Mouse (Mus musculus) layer of hippocampus, postnatal 10 days (tissue): ENCODE data around the gene Tmem265. TPM values are rescaled to one million over a fixed set of nuclear protein-coding genes. Genes with fewer than 3 reads are reported as not detected.

Experiments used
- DNase-seq, 2 experiments: peaks; one replicate each; pipeline ENCODE4 v3.0.0; 2021; ENCODE audit warnings: low spot score in 2 of 2
- total RNA-seq, 2 experiments: library from RNA; stranded (reverse); gene quantifications; 2 replicates each; pipeline ENCODE4 v1.2.3; 2021

Tmem265 gene
- total RNA-seq, 2 experiments from 2014 or later: 0.80 to 2.4 TPM

GRCm38 (mm10) chr7:127588011-127588871 is 27.1 kb downstream of the Tmem265 start, which contains the start of the genes Ccdc189 and Rnf40:
Ccdc189 (minus strand) TSS chr7:127588595.
Rnf40 (plus strand) TSS chr7:127588767.
- DNase-seq: peak; percentile 89 to 91

DNA sequence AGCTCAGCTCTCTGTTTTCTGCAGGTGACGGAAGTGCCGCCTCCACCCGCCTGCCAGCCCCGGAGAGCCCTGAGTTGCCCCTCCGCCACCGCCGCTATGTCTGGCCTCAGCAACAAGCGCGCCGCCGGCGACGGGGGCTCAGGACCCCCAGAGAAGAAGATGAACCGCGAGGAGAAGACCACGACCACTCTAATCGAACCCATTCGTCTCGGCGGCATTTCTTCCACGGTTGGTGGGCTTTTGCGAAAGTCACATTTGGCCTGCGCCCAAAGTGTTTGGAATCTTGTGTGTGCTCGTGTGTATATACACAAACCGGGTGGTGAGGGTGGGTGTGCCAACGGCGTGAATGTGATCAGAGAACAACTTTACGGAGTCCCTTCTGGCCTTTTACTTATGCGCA is 27.7 kb downstream of the Tmem265 start:
- peak in 1 of 2 experiments; percentile 30 for DNase-seq

DNA sequence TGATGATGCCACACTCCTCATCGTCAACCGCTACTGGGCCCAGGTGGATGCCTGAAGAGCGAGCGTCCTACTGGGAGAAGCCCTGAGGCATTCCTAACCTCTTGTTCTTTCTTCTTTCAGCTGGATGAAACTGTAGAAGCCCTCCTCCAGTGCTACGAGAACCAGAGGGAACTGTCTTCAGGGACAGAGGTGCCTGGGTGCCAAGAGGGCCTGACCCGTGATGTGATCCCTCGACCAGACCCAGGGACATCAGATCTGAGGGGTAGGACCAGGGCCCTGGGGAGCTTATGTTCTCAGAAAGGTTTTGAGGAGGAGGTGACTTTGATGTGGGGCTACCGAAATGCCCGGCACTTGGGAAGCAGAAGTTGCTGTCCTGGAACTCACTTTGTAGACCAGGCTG is 28.4 kb downstream of the Tmem265 start:
- DNase-seq: no peak

GRCm38 (mm10) chr7:127591108-127591507 is 29.9 kb downstream of the Tmem265 start:
- DNase-seq: no peak

- no peak for DNase-seq
Measured at GRCm38 (mm10) chr7:127592575-127592974, 31.4 kb downstream of the Tmem265 start.

- no peak for DNase-seq
Measured at GRCm38 (mm10) chr7:127596747-127597146, 35.6 kb downstream of the Tmem265 start.

GRCm38 (mm10) chr7:127600612-127601011 is 39.4 kb downstream of the Tmem265 start:
- DNase-seq: no peak

GRCm38 (mm10) chr7:127601735-127602134 is 40.5 kb downstream of the Tmem265 start:
- no peak for DNase-seq

- no peak for DNase-seq
Measured at GRCm38 (mm10) chr7:127602903-127603302, 41.7 kb downstream of the Tmem265 start.

DNA sequence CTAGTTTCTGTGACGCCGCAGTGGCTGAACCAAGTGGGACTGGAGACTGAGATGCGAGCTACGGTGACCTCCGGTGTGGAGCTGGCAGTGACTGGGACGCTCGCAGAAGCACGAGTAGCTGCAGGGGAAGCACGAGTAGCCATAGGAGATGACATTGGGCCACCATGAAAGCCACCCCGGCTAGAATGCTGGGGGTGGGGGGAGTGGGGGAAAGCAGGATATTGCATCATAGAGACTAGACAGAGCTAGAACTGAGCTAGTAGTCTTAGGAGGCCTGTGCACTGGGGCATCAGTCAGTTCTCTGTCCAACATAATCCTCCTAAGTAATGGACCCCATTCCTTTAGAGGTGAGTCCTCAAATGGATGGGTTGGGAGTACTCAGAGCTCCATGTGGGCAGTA is 43.1 kb downstream of the Tmem265 start:
- DNase-seq: no peak

GRCm38 (mm10) chr7:127607150-127607549 is 46.0 kb downstream of the Tmem265 start:
- DNase-seq: no peak

- DNase-seq: no peak
Measured at GRCm38 (mm10) chr7:127611011-127611410, 49.8 kb downstream of the Tmem265 start.

DNA sequence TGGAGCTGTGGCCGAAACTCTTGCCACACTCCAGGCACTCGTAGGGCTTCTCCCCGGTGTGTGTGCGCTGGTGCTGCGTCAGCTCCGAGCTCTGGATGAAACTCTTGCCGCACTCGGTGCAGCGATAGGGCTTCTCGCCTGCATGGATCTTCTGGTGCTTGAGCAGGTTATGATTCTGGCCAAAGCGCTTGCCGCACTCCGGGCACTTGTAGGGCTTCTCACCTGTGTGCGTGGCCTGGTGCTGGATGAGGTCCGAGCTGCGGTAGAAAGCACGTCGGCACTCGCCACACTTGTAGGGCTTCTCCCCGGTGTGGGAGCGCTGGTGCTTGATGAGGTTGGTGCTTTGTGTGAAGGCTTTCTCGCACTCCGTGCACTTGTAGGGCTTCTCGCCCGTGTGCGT is 50.4 kb downstream of the Tmem265 start:
- no peak for DNase-seq

- no peak for DNase-seq
Measured at GRCm38 (mm10) chr7:127613501-127613900, 52.3 kb downstream of the Tmem265 start.

DNA sequence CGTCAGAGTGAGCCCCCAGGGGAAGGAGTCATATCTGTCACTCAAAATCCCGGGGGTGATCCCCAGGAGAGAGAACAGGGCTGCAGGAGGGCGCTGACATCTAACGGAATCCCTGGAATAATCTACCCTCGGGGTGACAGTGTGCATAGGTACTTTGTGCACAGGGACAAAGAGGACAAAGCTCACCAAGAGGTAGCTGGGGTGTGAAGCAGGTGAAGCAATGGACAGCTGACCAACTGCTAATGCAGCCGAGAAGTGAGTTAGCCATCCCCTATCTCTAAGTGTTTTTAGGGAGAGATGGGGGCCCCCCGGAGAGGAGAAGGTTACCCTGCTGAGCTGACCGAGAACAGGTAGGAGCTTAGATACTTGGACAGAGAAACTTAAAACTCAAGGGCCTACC is 52.9 kb downstream of the Tmem265 start:
- DNase-seq: no peak

- DNase-seq: peak; percentile 41 to 52
Measured at GRCm38 (mm10) chr7:127614511-127614890, 53.3 kb downstream of the Tmem265 start.

DNA sequence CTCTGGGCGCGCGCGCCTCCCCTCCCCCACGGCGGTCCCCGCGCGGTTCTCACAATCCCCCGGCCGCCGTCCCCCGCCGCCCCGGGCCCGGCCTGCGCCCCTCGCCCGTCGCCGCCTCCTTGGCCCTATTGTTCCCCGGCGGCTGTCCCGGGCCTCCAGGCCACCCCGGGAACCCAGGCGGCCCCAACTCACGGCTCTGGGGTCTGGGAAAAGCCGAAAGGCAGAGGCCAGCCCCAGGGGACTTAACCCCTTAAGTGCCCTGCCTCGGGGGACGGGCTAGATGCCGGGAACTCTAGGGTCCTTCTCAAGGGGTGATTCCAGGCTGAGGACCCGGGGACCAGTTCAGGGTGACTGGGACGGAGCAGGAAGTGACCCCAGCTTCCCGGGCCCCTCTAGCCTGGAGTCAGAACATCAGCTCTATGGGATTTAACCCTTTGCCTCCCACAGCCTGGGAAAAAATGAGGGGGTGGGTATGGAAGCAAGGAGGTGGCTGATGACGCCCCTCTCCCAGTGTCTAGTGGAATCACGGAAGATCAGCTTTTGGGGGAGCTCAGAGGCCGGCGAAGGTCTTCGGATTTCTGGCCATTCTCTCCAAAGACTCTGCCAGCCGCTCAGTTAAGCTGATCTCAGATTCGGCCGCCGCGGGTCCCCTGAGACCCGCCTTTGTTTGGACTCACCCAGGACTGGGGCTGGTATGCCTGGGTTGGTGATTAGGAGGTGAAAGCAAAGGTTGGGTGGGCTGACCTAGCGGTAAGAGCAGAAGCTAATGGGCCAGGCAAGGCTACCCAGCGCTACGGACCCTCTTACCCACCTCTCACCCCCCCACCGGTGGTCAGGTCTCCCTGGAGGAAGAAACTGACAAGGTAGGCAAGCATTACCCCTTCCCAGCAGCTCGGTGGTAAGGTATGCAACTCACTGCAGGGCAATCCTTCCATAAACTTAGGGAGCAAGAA is 54.0 kb downstream of the Tmem265 start, which contains the start of gene Zfp629:
Zfp629 (minus strand) TSS at position 907 of the 953 bp plus-strand sequence.
- peak; percentile 85 for DNase-seq

DNA sequence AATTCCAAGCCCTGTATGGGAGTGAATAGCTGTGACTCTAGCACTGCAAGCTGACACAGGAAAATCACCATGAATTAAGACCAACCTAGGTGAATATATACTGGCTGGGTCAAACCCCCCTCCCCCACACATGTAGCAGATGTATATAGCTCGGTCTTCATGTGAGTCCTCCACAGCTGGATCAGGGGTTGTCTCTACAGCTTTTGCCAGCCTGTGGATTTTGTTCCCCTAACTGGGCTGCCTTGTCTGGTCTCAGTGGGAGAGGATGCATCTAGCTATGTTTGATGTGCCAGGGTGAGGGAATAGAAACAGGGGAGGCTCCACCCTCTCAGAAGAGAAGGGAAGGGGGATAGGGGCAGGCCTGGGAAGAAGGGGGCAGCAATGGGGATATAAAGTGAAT is 55.1 kb downstream of the Tmem265 start:
- no peak for DNase-seq
